Mouse (Mus musculus) monocyte, adult 2 months (primary cell): ENCODE results near the gene Emc8.
"Not testable (repeated sequence)": the region's sequence is repeated elsewhere in the genome, so short reads cannot be mapped to it uniquely, and the experiment has no call there.

ENCODE experiments used
- DNase-seq, 2 experiments: peaks; one replicate each; pipeline ENCODE4 v3.0.0; 2022; ENCODE audit warnings: low spot score in 2 of 2, low read depth in 1 of 2

Gene Emc8

DNA sequence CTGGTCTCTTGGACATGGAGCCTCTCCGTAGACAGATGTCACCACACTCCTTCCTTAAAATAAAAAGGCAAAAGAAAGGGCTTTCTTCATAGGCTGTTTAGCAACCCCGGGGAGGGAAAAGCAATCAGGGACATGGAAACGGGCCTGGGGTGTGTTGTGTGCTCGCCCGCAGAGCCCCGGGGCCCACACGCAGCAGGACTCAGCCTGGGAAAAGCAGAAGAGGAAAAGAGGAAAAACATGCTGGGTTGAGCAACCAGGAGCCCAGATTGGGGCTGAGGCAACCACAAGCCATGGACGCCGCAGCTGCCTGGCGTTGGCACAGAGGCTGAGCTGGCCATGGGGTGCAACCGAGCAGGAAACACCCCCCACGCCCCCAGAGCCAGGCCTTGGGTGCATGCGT is 17.7 kb upstream of the Emc8 start:
- DNase-seq, result peak; percentile 83 to 87

DNA sequence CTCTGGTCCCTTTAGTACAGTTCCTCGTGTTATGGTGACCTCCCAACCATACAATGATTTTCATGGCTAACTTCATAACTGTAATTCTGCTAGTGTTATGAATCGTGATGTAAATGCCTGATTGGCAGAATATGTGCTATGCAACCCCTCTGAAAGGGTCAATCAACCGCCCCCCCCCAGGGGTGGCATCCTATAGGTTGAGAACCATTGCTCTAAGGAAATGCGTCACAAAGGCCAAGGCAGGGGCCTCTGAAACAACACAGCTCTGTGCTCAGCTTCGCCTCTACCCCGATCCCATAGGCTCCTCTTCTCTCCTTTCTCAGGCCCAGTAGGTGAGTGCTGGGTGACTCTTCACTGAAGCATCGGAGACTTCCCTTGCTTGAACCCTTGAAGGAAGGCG is 17.2 kb upstream of the Emc8 start:
- no peak for DNase-seq

DNA sequence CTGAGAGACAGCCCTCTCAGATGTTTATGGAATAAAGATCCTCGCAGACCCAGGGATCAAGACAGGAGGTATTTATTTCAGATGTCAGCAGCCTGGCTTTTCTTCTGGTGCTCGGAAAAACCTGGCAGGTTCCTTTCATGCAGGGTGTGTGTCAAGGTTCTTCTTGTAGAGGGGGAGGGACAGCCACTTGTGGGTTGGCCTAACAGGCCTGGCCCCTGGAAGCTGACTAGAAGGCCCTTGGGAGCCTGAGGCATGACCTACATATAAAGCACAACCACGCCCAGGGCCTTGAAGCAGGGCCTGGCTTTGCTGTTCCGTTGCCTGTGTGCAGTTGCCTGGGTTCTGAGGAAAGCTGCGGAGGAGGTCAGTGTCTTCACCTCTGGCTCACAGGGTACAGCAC is 16.7 kb upstream of the Emc8 start:
- DNase-seq, result peak in 1 of 2 experiments; percentile 53

DNA sequence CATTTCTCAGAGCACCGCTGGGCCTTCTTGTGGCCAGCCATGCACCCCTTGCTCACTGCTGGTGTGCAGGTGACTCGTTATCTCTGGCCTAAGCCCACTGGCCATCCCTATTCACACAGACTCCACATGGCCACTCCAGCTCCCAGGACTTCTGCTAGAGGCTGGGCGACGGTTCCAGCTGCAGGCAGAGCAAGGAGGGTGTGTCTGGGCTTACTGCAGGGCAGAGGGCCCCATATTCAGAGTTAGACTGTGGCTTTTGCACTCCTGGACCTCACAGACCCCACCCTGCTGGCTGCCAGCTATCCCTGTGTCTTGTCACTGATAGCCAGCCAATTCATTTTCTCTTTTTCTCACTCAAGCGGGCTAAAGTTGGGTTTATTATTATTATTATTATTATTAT is 15.7 kb upstream of the Emc8 start:
- DNase-seq, result no peak

DNA sequence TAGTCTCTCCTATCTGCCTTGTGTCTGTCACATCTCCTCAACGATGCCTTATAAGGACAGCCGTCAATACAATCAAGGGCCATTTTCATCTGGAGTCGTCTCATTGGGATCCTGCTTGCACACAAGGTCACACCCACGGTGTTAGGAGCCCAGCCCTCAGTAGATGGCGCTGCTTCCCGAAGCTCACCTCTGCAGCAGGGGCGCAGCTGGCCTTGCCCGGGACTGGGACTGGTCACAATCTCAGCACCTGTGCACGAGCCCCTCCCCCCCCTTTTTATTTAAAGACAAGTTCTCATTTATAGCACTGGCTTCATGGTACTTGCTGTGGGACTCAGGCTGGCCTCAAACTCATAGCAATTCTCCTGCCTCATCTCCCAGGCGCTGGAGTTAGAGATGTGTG is 15.2 kb upstream of the Emc8 start:
- peak in 1 of 2 experiments; percentile 52 for DNase-seq

DNA sequence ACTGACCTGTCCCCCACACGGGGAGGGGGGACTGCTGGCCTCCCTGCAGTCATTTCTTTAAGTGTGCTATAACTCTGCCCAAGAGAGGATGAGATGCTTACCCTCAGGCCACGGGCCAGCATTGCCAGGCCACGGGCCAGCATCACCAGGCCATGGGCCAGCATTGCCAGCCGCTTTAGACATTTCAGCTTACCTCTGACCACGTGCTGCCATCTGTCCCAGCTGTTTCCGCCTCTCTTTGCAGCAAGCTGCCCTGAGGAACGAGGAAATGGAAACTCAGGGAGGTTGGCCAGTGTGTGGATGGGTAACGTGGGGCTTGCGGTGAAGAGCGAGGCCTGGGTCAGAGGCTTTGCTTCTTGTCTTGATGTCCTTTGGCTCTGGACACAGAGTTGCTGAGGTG is 12.7 kb upstream of the Emc8 start:
- no peak for DNase-seq

DNA sequence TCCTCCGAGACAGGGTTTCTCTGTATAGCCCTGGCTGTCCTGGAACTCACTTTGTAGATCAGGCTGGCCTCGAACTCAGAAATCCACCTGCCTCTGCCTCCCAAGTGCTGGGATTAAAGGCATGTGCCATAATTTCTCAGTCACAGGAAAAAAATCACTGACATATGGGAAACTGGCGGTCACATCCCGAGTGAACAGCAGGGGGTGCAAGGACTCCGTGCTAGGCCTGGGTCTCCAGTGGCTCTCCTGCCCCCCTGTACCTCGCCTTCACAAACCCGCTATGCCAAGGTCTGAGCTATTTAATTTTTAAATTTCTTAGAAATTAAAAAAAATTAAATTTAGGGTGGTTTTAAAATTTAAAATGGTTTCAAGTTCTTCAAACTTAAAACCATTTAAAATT is 12.0 kb upstream of the Emc8 start:
- not testable (repeated sequence) for DNase-seq

DNA sequence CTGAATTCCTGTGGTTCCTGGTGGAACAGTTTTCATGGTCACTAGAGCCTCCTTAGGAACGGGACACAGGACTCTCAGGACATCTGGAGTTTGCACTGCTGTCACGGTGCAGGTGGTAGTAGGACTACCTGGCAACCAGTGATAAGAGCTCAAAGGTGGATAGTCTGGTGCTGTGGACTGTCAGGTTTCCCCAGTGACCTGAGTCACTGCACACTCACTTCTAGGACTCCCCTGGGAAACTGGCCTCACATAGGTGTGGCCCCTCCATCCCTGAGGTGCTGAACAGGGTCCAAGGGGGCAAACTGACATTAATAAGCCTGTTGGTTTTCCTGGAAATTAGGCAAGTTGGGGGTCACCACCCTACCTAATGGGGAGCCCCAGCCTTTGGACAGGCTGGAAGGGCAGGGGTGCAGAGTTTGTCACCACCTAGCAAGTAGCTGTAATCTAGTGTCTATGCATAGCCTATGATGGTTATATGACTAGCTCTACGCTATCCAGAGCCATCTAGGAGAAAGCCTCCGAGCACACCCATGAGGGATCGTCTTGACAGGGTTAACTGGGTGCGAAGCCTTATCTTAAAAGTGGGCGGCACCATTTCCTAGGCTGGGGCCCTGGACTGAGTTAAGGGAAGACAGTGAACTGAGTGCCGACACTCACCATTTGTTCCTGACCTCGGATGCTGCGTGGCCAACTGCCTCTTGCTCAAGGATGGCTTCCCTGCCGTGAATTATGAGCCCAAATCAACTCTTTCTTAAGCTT is 11.4 kb upstream of the Emc8 start:
- DNase-seq, result no peak

DNA sequence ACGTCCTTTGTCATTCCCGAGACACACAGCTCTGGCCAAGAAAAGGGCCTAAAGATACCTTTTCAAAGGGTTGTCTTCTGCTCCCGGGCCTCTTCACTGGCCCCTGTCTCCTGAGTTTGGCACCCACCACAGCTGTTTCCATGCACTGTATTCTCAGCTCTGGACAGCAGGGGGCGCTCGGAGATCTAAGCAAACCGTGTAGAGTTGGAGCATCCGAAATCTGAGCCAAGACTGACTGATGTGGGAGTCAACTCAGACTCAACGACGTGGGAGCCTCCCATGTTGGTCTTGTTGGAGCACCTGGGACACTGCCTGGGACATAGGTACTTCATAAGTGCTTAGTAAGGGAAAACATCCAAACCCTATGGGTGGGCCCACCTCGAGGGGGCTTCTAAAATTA is 10.1 kb upstream of the Emc8 start:
- DNase-seq, result peak in 1 of 2 experiments; percentile 70

DNA sequence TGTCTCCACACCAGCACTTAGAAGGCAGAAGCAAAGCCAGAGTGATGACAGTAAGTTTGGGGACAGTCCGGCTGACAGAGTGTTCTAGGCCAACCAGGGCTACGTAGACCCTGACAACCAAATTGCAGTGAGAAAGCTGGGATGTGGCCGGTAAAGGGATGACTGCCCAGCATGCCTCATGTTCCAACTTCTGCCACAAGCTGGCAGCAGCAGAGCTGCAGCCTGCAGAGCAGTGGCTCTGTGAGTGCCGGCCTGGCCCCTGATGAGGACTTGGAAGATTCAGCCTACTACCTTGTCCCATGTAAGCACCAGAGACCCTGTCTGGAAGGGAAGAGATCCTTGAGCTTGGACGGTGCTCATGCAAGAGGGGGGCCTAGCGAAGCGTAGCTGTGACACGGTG is 7.3 kb upstream of the Emc8 start:
- DNase-seq, result no peak

DNA sequence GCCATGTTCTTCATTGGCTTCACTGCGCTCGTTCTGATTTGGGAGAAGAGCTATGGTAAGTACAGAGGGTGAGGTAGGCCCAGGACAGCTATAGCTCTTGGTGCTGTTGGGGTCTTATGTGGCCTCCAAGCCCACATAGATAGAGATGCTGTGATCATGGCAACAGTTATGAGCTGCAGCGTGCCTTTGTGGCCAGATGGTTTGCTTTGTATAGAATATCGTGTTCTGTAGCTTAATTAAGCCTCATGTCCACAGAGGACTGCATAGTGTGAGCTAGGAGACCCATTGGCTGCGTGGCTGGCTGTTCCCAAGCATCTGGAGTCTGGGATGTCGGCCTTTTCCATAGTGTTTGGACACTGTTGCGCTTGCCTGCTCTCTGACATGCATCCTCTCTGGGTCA is 4.9 kb upstream of the Emc8 start:
- no peak for DNase-seq

DNA sequence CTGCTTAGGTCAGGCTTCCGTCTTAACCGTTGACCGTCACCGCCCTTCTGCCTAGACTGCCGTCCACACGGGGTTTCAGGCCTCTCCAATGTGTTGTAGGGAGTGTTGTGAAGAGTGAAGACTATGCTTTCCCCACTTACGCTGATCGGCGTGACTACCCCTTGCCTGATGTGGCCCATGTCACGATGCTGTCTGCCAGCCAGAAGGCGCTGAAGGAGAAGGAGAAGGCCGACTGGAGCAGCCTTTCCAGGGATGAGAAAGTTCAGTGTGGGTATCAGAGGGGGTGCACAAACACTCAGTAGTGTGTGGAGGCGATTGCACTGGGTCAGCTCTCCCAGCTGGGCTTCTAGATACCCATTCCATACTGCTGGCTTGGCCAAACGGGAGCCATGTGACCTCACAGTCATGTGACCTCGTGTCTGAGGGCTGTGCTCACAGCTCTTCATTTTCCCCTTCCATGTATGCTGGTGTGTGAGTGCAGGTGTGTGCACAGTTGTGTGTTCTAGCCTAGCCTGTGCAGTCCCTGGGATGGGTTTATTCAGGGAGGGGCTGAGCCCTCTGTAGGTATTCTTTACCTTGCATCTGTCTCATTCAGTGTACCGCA is 4.4 kb upstream of the Emc8 start:
- no peak for DNase-seq

DNA sequence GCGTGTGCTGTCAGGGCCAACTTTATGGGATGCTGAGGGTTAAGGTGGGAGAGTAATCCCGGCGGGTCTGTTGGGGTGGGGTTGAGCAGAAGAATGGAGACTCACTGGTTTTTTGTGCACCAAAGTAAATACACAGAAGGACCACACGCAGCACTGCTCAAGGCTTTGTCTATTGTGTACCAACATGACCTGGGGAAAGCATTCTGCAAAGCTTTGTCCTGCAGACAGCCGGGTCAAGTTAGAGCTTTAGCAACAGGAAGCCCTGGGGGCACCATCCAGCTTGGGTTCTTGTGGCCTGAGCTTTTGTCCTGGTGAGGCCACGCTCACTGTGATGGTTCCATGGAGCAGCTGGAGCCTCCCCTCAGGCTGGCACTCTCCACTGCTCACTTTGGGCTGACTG is 3.4 kb upstream of the Emc8 start:
- no peak for DNase-seq

DNA sequence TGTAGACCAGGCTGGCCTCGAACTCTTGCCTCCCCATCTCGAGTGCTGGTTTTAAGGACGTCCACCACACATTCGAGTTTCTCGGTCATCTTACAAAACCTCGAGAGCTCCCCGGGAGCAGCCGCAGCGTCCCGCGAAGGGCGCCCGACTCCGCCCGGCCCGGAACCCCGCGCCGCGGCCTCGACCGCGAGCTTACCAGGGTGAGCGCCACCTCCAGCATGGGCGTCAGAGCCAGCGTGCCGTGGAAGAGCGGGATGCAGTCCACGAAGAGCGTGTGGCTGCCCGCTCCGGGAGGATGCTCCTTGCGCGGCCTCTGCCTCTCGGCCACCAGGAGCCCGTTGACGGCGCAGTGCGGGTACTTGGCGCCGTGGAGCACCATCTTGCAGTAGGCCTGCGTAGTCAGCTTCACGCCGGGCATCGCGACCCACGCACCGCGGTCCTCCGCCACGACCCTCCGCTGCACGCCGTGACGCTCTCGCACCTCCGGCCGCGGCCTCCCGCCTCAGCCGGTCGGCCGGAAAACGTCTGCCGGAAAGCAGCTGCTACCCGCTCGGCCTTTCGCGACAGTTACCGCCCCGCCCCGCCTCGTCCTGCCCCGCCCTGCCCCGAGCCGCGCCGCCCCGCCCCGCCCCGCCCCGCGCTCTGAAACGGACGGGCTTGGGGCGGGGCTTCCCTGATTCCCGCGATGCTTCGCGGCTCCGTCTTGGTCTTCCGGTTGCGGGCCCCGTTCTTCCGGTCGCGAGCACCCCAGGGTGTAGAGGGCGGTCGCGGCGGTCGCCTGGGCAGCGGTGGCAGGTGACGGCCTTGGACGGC is 606 bp downstream of the Emc8 start, which contains the start of the genes Gm27021 and Cox4i1:
Gm27021 (minus strand) TSS at position 519 of the 813 bp plus-strand sequence.
Cox4i1 (plus strand) TSS at position 662 of the 813 bp plus-strand sequence.
- DNase-seq, result peak; percentile 62 to 75

DNA sequence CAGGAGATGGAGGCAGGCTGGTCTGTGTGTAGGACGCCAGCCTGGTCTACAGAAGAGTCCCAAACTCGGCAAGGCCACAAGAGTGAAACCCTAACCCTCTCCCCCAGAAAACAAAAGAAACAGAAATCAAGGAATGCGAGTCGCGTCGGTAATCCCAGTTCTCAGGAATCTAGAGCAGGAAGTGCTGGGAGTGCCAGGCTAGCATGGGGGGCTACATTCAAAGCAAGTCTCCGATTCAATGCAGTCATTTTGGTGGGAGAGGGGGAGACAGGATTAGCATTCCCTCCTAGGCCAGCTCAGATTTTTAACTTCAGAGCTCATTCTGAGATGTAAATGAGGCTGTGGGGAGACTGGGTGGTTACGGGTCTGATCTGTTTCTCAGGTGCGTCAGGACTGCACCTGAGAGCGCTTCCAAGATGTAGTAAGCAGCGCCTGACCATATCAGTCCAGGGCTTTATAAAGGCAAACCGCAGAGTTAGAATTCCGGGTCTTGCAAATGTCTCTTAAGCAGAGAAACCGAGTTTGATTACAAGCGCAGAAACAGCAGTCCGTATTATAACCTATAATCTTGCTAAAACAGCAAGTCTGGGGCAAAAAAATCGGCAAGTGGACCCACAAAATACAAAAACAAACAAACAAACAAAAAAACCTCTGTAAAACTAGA is 1.4 kb downstream of the Emc8 start:
- DNase-seq, result no peak

DNA sequence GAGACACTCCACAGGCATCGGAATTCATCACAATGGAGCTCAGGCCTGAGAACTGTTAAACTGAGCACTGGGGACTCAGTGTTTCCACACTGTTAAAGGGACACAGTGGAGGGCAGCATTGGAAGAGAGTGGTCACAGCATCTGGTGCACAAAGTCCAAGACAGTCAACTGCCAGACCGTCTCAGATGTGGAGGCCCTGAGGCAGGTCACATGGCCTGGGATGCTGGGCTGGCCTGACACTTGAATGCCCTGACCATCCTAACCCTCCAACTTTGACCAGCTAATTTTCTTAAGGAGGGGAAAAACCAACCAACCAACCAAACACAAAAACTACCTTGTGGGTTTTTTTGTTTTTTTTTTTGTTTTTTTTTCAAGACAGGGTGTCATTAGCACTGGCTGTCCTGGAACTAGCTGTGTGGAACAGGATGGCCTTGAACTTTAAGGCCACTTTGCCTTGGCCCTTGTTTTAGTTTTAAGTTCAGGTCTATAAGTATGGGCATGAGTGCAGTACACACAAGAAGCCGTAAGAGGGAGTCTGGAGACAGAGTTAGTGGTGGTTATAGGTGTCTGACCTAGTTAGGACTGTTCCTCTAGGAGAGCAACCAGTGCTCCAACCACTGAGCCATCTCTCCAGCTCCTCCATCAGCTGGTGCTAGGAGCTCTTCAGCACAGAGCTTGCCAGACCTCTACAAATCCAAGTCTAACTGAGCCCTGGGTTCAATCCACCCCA is 2.5 kb downstream of the Emc8 start:
- no peak for DNase-seq

DNA sequence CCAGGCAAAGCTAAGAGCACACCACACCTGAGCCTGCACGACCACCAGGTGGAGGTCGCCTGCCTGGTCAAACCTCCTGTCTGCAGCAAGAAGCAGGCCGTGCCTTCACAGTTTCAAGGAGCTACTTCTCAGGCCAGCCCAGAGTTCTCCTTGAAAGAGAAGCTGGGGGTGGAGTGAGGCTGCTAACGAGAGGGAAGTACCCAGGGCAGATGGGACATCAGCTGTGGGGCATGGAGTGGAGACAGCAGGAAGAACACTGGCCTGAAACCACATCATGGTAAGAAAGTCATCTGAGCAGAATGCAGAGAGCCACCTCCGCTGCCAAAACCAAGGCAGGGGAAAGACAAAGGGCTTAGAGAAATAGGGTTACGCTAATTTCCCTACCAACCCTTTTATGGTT is 3.8 kb downstream of the Emc8 start:
- DNase-seq, result no peak

DNA sequence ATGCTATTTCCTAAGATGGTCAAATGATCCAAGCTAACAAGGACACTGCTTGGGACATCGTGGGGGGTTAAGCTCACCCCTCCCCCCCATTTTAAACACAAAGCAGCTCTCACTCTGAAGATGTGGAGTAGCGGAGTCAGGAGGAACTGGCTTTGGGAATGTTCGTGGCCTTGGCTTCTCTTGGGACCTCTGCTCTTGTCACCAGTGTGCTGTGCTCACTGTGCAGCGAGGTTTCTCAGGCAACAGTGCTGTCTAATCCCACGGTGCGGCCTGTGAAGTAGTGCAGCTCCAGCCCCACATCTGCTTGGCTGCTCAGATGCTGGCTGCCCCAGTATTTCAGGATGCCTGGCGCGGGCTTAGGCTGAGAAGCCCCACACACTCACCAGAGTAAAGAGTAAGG is 11.0 kb downstream of the Emc8 start:
- DNase-seq, result no peak

DNA sequence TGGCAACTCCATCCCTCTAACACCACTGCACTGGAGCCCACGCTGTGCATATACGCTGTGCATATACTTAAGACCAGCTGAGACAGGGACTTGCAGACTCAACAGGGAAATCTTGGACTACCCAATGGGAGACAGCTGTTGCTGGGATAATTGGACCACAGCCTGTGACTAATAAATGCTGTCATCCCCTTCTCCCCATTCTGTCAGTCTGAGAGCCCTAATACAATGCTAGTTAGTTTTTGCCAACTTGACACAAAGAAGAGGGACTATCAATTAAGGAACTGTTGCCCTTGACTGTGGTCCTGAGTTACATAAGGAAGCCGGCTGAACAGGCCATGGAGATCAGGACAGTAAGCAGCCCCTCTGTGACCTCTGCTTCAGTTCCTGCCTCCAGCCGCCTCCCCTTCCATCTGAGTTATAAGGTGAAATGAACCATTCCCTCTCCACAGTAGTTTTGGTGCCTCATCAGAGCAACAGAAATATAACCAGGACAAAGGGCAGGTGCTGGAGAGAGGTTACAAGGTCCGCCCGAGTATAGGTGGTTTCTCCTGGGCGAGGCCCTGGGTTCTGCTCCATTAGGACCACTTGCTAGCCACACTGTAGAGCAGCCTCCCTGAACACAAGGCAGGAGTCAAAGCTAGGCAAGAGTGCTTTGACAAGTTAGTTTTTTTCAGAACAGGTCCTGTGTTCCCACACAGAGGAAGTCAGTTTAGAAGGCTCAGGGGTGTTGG is 11.9 kb downstream of the Emc8 start:
- no peak for DNase-seq

DNA sequence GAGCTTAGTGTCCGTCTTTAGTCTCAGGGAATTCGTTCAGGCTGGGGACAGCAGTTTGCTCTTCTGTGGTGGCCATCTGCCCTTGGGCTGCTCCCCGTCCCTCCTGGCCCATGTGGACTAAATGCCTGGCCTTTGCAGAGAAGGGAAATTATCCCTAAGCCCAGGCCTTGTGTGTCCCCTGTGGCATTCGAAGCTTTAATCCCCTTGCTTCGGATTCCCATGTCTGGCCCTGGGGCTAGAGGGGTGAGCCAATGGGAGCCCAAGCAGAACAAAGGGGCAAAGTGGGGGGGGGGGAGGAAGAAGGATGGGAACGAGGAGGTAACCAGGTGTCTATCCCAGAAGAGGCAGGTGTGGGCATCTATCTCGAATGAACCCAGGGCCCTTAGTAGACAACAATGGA is 20.8 kb downstream of the Emc8 start, which contains the start of gene 1190005I06Rik:
1190005I06Rik (minus strand) TSS at position 101 of the 400 bp plus-strand sequence.
- no peak for DNase-seq
